Mouse (Mus musculus) CD4-positive naive resting alpha-beta T cell, adult 57 days (primary cell): ENCODE data around the gene Mrgprb3. TPM values are rescaled to one million over a fixed set of nuclear protein-coding genes. Genes with fewer than 3 reads are reported as not detected.

Experiments used
- total RNA-seq: library from RNA; stranded (reverse); gene quantifications from one replicate; pipeline ENCODE4 v1.2.4, GENCODE M21; 2023

Mrgprb3 gene
- total RNA-seq = not detected

DNA sequence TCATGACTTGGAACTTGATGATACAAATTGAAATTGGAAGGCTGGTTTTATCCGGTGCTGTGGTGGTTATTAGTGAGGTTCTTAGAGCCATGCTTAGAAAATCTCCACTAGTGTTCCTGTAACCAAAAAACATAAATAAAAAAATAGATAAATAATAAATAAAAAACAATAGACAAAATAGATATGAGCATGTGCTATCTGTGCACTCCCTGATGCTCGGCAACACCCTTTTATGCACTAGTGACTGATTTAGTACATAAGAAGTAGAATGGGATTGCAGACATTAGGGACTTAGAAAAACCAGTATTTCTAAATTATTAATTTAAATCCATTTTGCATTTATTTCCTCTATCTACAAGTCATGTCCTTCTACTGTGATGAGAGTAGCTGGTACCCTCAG lies at the start of gene Mrgprb3:
Gene Mrgprb3 (minus strand): TSS at position 101 of the 400 bp plus-strand sequence.

Other genes with a start within 250 kb of the Mrgprb3 start
- gene Mrgprb1, start 187.5 kb downstream of the Mrgprb3 start, total RNA-seq = not detected
- not detected for gene Mrgprx2, start 144.5 kb downstream of the Mrgprb3 start, total RNA-seq
- gene Mrgprb2, start 85.7 kb downstream of the Mrgprb3 start, total RNA-seq = not detected
- gene Zdhhc13, start 145.2 kb upstream of the Mrgprb3 start, total RNA-seq = 22.2 TPM
- gene Csrp3, start 204.2 kb upstream of the Mrgprb3 start, total RNA-seq = not detected
- 0.15 TPM for gene E2f8, start 237.8 kb upstream of the Mrgprb3 start, total RNA-seq